Mouse (Mus musculus): Measurements from ENCODE around the gene Atxn7l1. TPM values are rescaled to one million over a fixed set of nuclear protein-coding genes. Genes with fewer than 3 reads are reported as not detected.

Atxn7l1 gene
- polyA plus RNA-seq, 1 experiment from 2014 or later = 13.6 TPM

DNA sequence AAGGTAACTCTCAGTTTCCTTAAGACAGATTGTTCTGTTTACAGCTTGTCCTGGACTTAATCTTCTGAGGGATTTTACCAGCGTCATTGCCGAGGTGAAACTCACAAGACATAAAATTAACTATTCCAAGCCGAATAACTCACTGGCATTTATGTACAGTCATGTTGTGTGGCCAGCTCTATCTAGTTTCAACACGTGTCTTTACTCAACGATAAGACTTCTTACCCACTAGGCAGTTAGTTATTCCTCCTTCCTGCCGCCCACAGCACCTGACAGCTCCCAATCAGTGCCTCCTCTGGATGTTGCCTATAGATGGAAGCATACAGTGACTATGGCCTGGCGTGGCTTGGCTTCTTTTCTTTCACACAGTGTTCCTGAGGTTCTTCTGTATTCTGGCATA lies 161.2 kb downstream of the Atxn7l1 start:
- no peaks in the 10 kb centered on the region for H3K9me3 ChIP-seq
- H3K4me1 ChIP-seq = peaks cover 19% of the 10 kb centered on the region
- no peak overlapping the region for H3K4me3 ChIP-seq
- no peak overlapping the region for H3K27ac ChIP-seq
- WGBS = 89% methylated on average over 7 of the region's 7 CpGs
- peaks cover 13% of the 10 kb centered on the region for H3K27me3 ChIP-seq (ENCODE audit: insufficient read depth, poor library complexity, severe bottlenecking)
- DNase-seq (ENCODE audit: low spot score) = no peak
- no peaks in the 10 kb centered on the region for H3K36me3 ChIP-seq

DNA sequence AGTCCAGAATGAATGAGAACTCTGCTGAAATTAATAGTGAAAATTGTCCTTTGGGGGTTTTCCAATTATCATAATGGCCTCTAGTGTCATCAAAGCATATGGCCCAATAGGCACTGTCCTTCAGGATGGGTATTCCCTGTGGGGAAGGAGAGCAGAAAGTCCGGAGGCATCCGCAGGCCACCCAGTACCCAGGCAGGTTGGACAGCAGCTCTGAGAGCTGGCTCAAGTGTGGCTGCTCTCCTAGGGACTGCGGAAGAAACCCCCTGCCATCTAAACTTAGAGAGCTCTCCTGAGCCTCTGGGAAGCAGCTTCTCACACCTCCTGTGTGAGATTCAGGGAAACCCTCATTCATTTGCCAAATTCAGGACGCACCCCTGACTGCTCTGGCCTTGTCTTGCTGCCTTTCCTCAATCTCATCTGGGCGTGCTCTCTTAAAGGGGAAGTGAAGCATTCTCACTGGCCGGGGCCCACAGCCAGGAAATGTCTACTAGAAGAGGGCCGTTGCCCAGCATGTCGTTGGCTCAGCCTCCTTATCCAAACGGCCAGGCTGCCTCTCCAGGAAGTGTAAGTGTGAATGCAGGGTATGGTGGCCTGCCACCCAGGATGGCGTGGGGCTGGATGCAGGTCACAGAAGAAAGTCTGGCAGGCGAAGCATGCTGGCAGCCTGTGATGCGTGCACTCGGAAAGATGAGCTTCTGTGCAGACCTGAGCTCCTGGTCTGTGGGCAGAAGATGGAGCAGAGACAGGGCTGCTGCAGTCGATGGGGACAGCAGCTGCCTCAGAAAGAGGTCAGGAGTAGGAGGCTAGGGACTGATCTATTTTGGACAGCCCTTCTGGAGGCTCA lies 166.6 kb downstream of the Atxn7l1 start:
- Histone ChIP-seq H3K4me3 (peak overlapping the region; percentile 46), H3K9me3 (no peaks in the 10 kb centered on the region), H3K36me3 (no peaks in the 10 kb centered on the region), H3K4me1 (peaks cover 44% of the 10 kb centered on the region), H3K27ac (peak overlapping the region; percentile 72), H3K27me3 (ENCODE audit: insufficient read depth, poor library complexity, severe bottlenecking) (no peaks in the 10 kb centered on the region)
- DNase-seq (ENCODE audit: low spot score) = peak; percentile 88
- 16% methylated on average over 14 of the region's 14 CpGs for WGBS

DNA sequence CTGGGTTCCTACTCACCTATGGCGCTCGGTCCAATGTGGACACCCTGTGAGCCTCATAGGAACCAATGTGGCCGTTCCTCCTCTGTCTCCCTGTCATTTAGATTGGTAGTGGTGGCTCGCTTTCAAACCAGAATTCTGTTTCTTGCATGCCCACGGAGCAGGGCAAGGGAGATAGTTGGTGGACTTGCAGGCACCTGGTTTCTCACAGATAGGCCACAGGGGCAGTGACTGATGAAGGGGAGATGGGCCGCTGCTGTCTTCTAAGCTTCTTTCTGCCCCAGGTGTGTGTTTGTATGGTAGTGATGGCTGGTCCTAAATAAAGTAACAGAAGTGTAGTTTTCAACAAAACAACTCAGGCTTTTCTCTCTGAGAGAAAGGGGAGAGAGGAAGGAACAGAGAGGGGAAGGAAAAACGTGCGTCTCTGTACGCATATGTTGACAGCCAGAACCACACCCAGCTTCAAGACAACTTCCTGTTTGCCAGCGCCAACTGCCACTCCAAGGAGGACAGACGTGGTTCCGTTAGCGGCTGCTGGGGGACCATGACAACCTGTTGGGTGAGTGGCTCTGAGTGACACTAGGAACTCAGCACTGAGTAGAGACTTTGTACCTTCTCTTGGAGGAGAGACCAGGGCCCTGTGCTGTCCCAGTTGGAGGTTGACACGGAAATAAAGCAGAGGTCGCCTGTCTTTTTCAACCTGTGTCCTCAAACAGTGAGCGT lies 167.6 kb downstream of the Atxn7l1 start:
- Histone ChIP-seq H3K36me3 (no peaks in the 10 kb centered on the region), H3K4me3 (no peak overlapping the region; the same call in 1 of the 2 replicates), H3K4me1 (peaks cover 44% of the 10 kb centered on the region), H3K9me3 (no peaks in the 10 kb centered on the region), H3K27ac (0 out of 2 replicates have a peak overlapping the region, but pooled peaks have one; percentile 72), H3K27me3 (ENCODE audit: insufficient read depth, poor library complexity, severe bottlenecking) (no peaks in the 10 kb centered on the region)
- no peak for DNase-seq (ENCODE audit: low spot score)
- 63% methylated on average over 16 of the region's 16 CpGs for whole genome bisulfite sequencing

DNA sequence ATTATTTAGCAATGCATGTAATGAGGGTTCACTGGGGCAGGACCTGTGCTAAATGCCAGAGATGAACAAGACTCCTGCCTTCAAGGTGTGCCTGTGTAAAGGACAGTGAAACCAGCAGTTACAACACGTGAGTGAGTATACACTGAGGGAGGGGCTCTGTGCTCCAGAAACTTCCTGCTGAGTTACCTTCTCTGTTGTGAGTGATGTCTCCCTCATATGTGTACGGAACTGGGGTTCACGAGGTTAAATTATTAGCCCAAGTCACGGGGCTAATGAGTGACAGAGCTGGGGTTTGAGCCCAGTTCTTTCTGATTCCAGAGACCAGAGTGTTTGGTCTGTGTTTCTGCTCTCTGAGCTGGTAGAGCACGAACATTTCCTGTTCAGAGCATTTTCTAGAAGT lies 168.3 kb downstream of the Atxn7l1 start:
- WGBS = 71% methylated on average over 5 of the region's 5 CpGs
- Histone ChIP-seq H3K27me3 (ENCODE audit: insufficient read depth, poor library complexity, severe bottlenecking) (no peaks in the 10 kb centered on the region), H3K4me3 (no peak overlapping the region), H3K4me1 (peaks cover 44% of the 10 kb centered on the region), H3K9me3 (no peaks in the 10 kb centered on the region), H3K36me3 (no peaks in the 10 kb centered on the region), H3K27ac (peak overlapping the region; percentile 30; the same call in 1 of the 2 replicates)
- no peak for DNase-seq (ENCODE audit: low spot score)

GRCm38 (mm10) chr12:33317792-33318530 lies 170.5 kb downstream of the Atxn7l1 start:
- WGBS = 57% methylated on average over 9 of the region's 9 CpGs
- Histone ChIP-seq H3K27me3 (ENCODE audit: insufficient read depth, poor library complexity, severe bottlenecking) (no peaks in the 10 kb centered on the region), H3K27ac (peak overlapping the region; percentile 47; the same call in 1 of the 2 replicates), H3K9me3 (no peaks in the 10 kb centered on the region), H3K4me3 (no peak overlapping the region), H3K4me1 (peaks cover 31% of the 10 kb centered on the region), H3K36me3 (no peaks in the 10 kb centered on the region)
- DNase-seq (ENCODE audit: low spot score) = peak; percentile 82

DNA sequence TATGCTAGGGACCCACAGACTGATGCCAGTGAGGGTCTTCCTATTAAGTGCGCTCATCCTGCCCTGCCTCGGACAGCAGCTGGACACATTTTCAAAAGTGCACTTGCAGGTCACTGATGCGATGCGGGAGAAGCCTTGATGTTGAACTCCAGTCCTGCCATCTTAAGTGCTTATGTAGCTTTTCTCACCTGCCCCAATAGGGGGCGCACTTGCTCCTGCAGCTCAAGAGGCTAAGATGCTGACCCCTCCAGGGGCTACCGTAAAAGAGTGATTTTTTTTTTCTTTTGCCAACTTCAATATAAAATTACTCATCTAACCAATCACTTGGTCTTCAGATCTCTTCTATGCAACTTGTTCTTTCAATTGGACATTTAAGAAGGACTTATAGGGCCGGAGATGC lies 175.1 kb downstream of the Atxn7l1 start:
- H3K36me3 ChIP-seq = no peaks in the 10 kb centered on the region
- no peak overlapping the region for H3K27ac ChIP-seq
- H3K9me3 ChIP-seq = no peaks in the 10 kb centered on the region
- no peak overlapping the region for H3K4me3 ChIP-seq
- WGBS = 68% methylated on average over 7 of the region's 7 CpGs
- DNase-seq (ENCODE audit: low spot score) = no peak
- H3K4me1 ChIP-seq = peaks cover 7% of the 10 kb centered on the region; the same call in 1 of the 2 replicates
- H3K27me3 ChIP-seq (ENCODE audit: insufficient read depth, poor library complexity, severe bottlenecking) = no peaks in the 10 kb centered on the region

GRCm38 (mm10) chr12:33323821-33324220 lies 176.3 kb downstream of the Atxn7l1 start:
- Histone ChIP-seq H3K27me3 (ENCODE audit: insufficient read depth, poor library complexity, severe bottlenecking) (no peaks in the 10 kb centered on the region), H3K36me3 (no peaks in the 10 kb centered on the region), H3K9me3 (no peaks in the 10 kb centered on the region), H3K4me1 (no peaks in the 10 kb centered on the region; the same call in 1 of the 2 replicates), H3K4me3 (no peak overlapping the region), H3K27ac (no peak overlapping the region)
- no peak for DNase-seq (ENCODE audit: low spot score)
- WGBS = 93% methylated on average over 1 of the region's 1 CpGs

DNA sequence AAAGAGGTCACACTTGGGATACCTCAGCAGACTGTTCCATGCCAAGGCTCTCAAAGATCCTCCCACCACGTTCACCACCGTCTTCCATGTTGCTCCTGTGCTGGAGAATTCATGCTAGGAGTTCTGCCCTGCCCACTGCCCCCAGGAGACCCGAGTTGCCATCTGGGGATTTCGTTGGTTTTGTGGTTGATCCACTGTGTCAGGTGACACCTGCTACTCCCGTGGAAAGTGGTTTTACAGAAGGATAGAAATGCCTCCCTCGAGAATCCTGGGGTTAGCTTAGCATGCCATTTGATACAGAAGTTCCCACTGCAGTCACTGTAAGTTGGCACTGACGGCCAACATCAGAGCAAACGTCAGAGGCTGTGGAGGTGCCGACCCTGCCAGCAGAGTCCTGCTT lies 177.9 kb downstream of the Atxn7l1 start:
- no peak for DNase-seq (ENCODE audit: low spot score)
- Histone ChIP-seq H3K27ac (no peak overlapping the region), H3K27me3 (ENCODE audit: insufficient read depth, poor library complexity, severe bottlenecking) (no peaks in the 10 kb centered on the region), H3K9me3 (no peaks in the 10 kb centered on the region), H3K36me3 (no peaks in the 10 kb centered on the region), H3K4me1 (no peaks in the 10 kb centered on the region; the same call in 1 of the 2 replicates), H3K4me3 (no peak overlapping the region)
- WGBS = 77% methylated on average over 9 of the region's 9 CpGs

DNA sequence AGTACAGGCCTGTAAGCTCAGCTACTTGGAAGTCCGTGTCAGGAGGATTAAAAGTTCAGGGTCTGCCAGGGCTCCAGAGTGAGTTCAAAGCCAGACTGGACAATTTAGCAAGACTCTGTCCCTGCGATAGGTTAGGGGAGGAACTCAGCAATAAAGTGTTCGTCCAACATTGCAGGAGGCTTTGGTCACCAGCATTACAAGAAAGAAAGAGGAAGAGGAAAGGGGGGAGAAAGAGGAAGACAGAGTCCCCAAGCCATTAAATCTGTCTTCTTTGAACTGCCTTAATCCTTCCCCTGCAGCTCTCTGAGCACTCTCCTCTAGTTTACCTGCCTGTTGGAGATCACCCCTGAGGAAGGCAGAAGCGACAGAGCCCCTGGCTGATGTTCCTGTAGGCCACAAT lies 184.6 kb downstream of the Atxn7l1 start:
- Histone ChIP-seq H3K4me3 (no peak overlapping the region), H3K9me3 (no peaks in the 10 kb centered on the region), H3K36me3 (no peaks in the 10 kb centered on the region), H3K27ac (no peak overlapping the region), H3K27me3 (ENCODE audit: insufficient read depth, poor library complexity, severe bottlenecking) (no peaks in the 10 kb centered on the region), H3K4me1 (0 out of 2 replicates have a peak, but pooled peaks cover 9% of the 10 kb centered on the region)
- no peak for DNase-seq (ENCODE audit: low spot score)
- 71% methylated on average over 4 of the region's 4 CpGs for WGBS

- 76% methylated on average over 5 of the region's 5 CpGs for WGBS
Measured at GRCm38 (mm10) chr12:33332796-33333195, 185.3 kb downstream of the Atxn7l1 start.

GRCm38 (mm10) chr12:33333914-33334313 lies 186.4 kb downstream of the Atxn7l1 start:
- no peaks in the 10 kb centered on the region for H3K27me3 ChIP-seq (ENCODE audit: insufficient read depth, poor library complexity, severe bottlenecking)
- no peak overlapping the region for H3K27ac ChIP-seq
- DNase-seq (ENCODE audit: low spot score) = peak; percentile 90
- H3K36me3 ChIP-seq = no peaks in the 10 kb centered on the region
- H3K9me3 ChIP-seq = no peaks in the 10 kb centered on the region
- 0 out of 2 replicates have a peak, but pooled peaks cover 9% of the 10 kb centered on the region for H3K4me1 ChIP-seq
- H3K4me3 ChIP-seq = no peak overlapping the region
- WGBS = 25% methylated on average over 8 of the region's 8 CpGs

More at GRCm38 (mm10) chr12:33332796-33333195, 185.3 kb downstream of the Atxn7l1 start:
- Histone ChIP-seq H3K36me3 (no peaks in the 10 kb centered on the region), H3K4me1 (0 out of 2 replicates have a peak, but pooled peaks cover 9% of the 10 kb centered on the region), H3K4me3 (no peak overlapping the region), H3K27me3 (ENCODE audit: insufficient read depth, poor library complexity, severe bottlenecking) (no peaks in the 10 kb centered on the region), H3K27ac (no peak overlapping the region), H3K9me3 (no peaks in the 10 kb centered on the region)
- DNase-seq (ENCODE audit: low spot score) = no peak

GRCm38 (mm10) chr12:33334511-33334910 lies 187.0 kb downstream of the Atxn7l1 start:
- 79% methylated on average over 2 of the region's 2 CpGs for WGBS
- DNase-seq (ENCODE audit: low spot score) = no peak
- H3K4me1 ChIP-seq = 0 out of 2 replicates have a peak, but pooled peaks cover 9% of the 10 kb centered on the region
- no peaks in the 10 kb centered on the region for H3K36me3 ChIP-seq
- H3K4me3 ChIP-seq = no peak overlapping the region
- no peaks in the 10 kb centered on the region for H3K27me3 ChIP-seq (ENCODE audit: insufficient read depth, poor library complexity, severe bottlenecking)
- H3K9me3 ChIP-seq = no peaks in the 10 kb centered on the region
- H3K27ac ChIP-seq = no peak overlapping the region
